Mouse (Mus musculus): Measurements from ENCODE around the gene Atp4a.

DNA sequence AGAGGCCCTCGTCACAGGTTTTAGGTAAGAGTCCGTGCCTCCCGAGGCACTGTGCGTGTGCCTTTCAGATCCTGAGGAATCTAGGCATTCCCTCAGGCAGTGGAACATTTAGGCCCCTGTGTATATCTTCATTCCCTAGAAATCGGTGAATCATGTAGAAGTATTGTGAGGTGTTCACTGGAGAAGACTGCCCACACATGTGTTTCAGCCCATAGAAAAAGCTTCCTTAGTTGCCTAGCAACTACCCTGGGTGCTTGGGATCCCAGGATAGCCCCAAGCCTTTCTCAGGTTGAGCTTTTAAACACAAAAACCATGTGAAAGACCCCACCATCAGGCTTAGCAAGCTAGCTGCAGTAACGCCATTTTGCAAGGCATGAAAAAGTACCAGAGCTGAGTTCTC is 23.7 kb upstream of the Atp4a start:
- TF ChIP-seq CTCF (IDR thresholded peaks at IDR 0.05; ENCODE audit: borderline replicate concordance, control insufficient read depth, extremely low read depth, insufficient read depth, low read length, poor library complexity) (no peak), POLR2A (IDR thresholded peaks at IDR 0.05; ENCODE audit: control insufficient read depth, extremely low read depth, insufficient read depth, low read length, poor library complexity) (no peak)
